Comparison of ENCODE assay signal across 24 mouse cellular contexts in genomic region chr15:31547421-31547820, GRCm38 (mm10). TPM values are rescaled to one million over a fixed set of nuclear protein-coding genes. Genes with fewer than 3 reads are reported as not detected.
DNase-seq lines count a peak whose midpoint lies in the region; ATAC-seq and TF ChIP-seq lines count a peak whose summit lies in the region.
"Had no signal": no experiment of that assay in that cellular context is flagged by ENCODE, and none has a peak within 500 bp of the region (broad histone marks: within the 10 kb centered on the region; RNA-seq: fewer than 3 reads in every experiment).

No protein-coding gene starts in this region.

- H3K36me3 ChIP-seq in embryonic facial prominence, embryonic 11.5 days (replicated peaks; ENCODE audit: control insufficient read depth, insufficient read depth, low read depth, low read length), result no peaks in the 10 kb centered on the region
- H3K36me3 ChIP-seq in intestine, postnatal 0 days (ENCODE audit: control insufficient read depth, insufficient read depth), result no peaks in the 10 kb centered on the region
- H3K36me3 ChIP-seq: forebrain, embryonic 10.5 days; hindbrain, embryonic 10.5 days; hindbrain, embryonic 13.5 days; intestine, embryonic 15.5 days had no signal

- ATAC-seq in embryonic facial prominence, embryonic 11.5 days (replicated peaks; ENCODE audit: insufficient number of reproducible peaks, low FRiP score, low TSS enrichment, low read depth), result no peak
- 0 out of 2 replicates have a peak, but pooled peaks have one; percentile 24 for ATAC-seq in megakaryocyte, adult 5-6 weeks (ENCODE audit: poor library complexity, severe bottlenecking)
- no peak for ATAC-seq in intestine, postnatal 0 days
- ATAC-seq: CD4-positive, CD25-positive, alpha-beta regulatory T cell, adult 4 months; forebrain, embryonic 13.5 days; forebrain, embryonic 16.5 days; hindbrain, embryonic 16.5 days; intestine, embryonic 15.5 days had no signal

- intact Hi-C loops in heart, postnatal 25 days (cut with DNase I), result no loop called here

- no peaks in the 10 kb centered on the region for H3K9me3 ChIP-seq in embryonic facial prominence, embryonic 11.5 days (replicated peaks; ENCODE audit: control insufficient read depth, low read length)
- no peaks in the 10 kb centered on the region for H3K9me3 ChIP-seq in intestine, postnatal 0 days (ENCODE audit: control insufficient read depth)
- H3K9me3 ChIP-seq: forebrain, embryonic 10.5 days; forebrain, embryonic 13.5 days; hindbrain, embryonic 10.5 days; hindbrain, embryonic 13.5 days; intestine, embryonic 15.5 days had no signal

- no peaks in the 10 kb centered on the region for H3K27me3 ChIP-seq in embryonic facial prominence, embryonic 11.5 days (ENCODE audit: control insufficient read depth, insufficient read depth, low read length)
- no peaks in the 10 kb centered on the region for H3K27me3 ChIP-seq in intestine, postnatal 0 days (replicated peaks; ENCODE audit: control insufficient read depth, insufficient read depth, low read length)
- H3K27me3 ChIP-seq: forebrain, embryonic 13.5 days; hindbrain, embryonic 13.5 days; intestine, embryonic 15.5 days had no signal

- H3K27ac ChIP-seq in embryonic facial prominence, embryonic 11.5 days (replicated peaks; ENCODE audit: low read depth, low read length), result no peak overlapping the region
- H3K27ac ChIP-seq in intestine, postnatal 0 days (ENCODE audit: low read depth, low read length), result no peak overlapping the region
- H3K27ac ChIP-seq: forebrain, embryonic 10.5 days; forebrain, embryonic 13.5 days; hindbrain, embryonic 10.5 days; hindbrain, embryonic 13.5 days; intestine, embryonic 15.5 days had no signal

- no peak overlapping the region for H3K4me2 ChIP-seq in embryonic facial prominence, embryonic 11.5 days (ENCODE audit: low read depth, low read length)
- no peak overlapping the region for H3K4me2 ChIP-seq in intestine, postnatal 0 days (replicated peaks; ENCODE audit: low read depth)
- H3K4me2 ChIP-seq: forebrain, embryonic 13.5 days; heart, embryonic 11.5 days; hindbrain, embryonic 13.5 days; intestine, embryonic 15.5 days had no signal

- WGBS in embryonic facial prominence, embryonic 11.5 days, result 37% methylated on average over 5 of the region's 5 CpGs
- WGBS in intestine, postnatal 0 days, result 75% methylated on average over 5 of the region's 5 CpGs

- DNase-seq in 416B (ENCODE audit: low read depth), result peak; percentile 54
- DNase-seq in embryonic facial prominence, embryonic 11.5 days (ENCODE audit: low spot score), result peak; percentile 56
- no peak for DNase-seq in adrenal gland, postnatal 14 days
- DNase-seq in heart, postnatal 25 days (ENCODE audit: low spot score), result no peak
- DNase-seq: adrenal gland, adult 2 months; adrenal gland, postnatal 25 days; cerebellum, adult 18-20 months; cerebellum, adult 9-10 months; cerebellum, postnatal 14 days; gastrocnemius, postnatal 10 days; gastrocnemius, postnatal 36 days; heart, adult 11 months; heart, postnatal 36 days had no signal

- H3K9ac ChIP-seq in embryonic facial prominence, embryonic 11.5 days (replicated peaks; ENCODE audit: low read length), result no peak overlapping the region
- no peak overlapping the region for H3K9ac ChIP-seq in intestine, postnatal 0 days (ENCODE audit: low read depth, low read length)
- H3K9ac ChIP-seq: forebrain, embryonic 13.5 days; hindbrain, embryonic 13.5 days; intestine, embryonic 15.5 days had no signal

- H3K4me1 ChIP-seq in embryonic facial prominence, embryonic 11.5 days (ENCODE audit: control insufficient read depth, insufficient read depth, low read length), result no peaks in the 10 kb centered on the region
- H3K4me1 ChIP-seq in intestine, postnatal 0 days (replicated peaks; ENCODE audit: control insufficient read depth, insufficient read depth, low read length), result 0 out of 2 replicates have a peak, but pooled peaks cover 8% of the 10 kb centered on the region

- TF ChIP-seq CTCF in intestine, postnatal 0 days (IDR thresholded peaks at IDR 0.05; ENCODE audit: low read depth), result no peak

- H3K4me3 ChIP-seq in embryonic facial prominence, embryonic 11.5 days (ENCODE audit: low read depth, low read length), result no peak overlapping the region
- H3K4me3 ChIP-seq in intestine, postnatal 0 days (ENCODE audit: low read depth, low read length), result no peak overlapping the region
- H3K4me3 ChIP-seq: forebrain, embryonic 10.5 days; forebrain, embryonic 13.5 days; hindbrain, embryonic 10.5 days; hindbrain, embryonic 13.5 days; intestine, embryonic 15.5 days had no signal

RNA-seq across cellular contexts. Expression of gene March6, which starts 16.6 kb away (rescaled TPM):
- polyA plus RNA-seq in embryonic facial prominence, embryonic 11.5 days (2014; fragmentation: Nextera tagmentation; extraction: Ambion mirVana), result 40.6 and 41.9 TPM in 2 replicates
- 35.7 and 38.4 TPM in 2 replicates for total RNA-seq in megakaryocyte, adult 5-6 weeks (2015)
- total RNA-seq in megakaryocyte, adult 5-6 weeks (2017), result 31.1 and 34.2 TPM in 2 replicates
- total RNA-seq in adrenal gland, postnatal 14 days (2021), result 105 TPM in 2 replicates
- 15.4 and 16.5 TPM in 2 replicates for polyA plus RNA-seq in intestine, postnatal 0 days (2015; fragmentation: Nextera tagmentation; extraction: Ambion mirVana)
- 100 to 1,000 TPM; 100 to 111 TPM for total RNA-seq in heart, postnatal 25 days (2021)

RNA-seq across cellular contexts. Expression of gene Cmbl, which starts 17.8 kb away (rescaled TPM):
- 1.2 and 1.4 TPM in 2 replicates for polyA plus RNA-seq in embryonic facial prominence, embryonic 11.5 days (2014; fragmentation: Nextera tagmentation; extraction: Ambion mirVana)
- total RNA-seq in megakaryocyte, adult 5-6 weeks (2015), result 0.46 TPM in 1 of 2 replicates, not detected in the other
- 0.48 TPM in 1 of 2 replicates, not detected in the other for total RNA-seq in megakaryocyte, adult 5-6 weeks (2017)
- 73.9 and 91.6 TPM in 2 replicates for total RNA-seq in adrenal gland, postnatal 14 days (2021)
- 90.2 and 105 TPM in 2 replicates for polyA plus RNA-seq in intestine, postnatal 0 days (2015; fragmentation: Nextera tagmentation; extraction: Ambion mirVana)
- 10 to 100 TPM; 28.0 to 31.2 TPM for total RNA-seq in heart, postnatal 25 days (2021)
- polyA plus RNA-seq: CD4-positive, CD25-positive, alpha-beta regulatory T cell, adult 4 months had no signal

RNA-seq across cellular contexts. Expression of gene Cct5, which starts 54.2 kb away (rescaled TPM):
- 820 and 828 TPM in 2 replicates for polyA plus RNA-seq in embryonic facial prominence, embryonic 11.5 days (2014; fragmentation: Nextera tagmentation; extraction: Ambion mirVana)
- total RNA-seq in megakaryocyte, adult 5-6 weeks (2015), result 274 and 308 TPM in 2 replicates
- total RNA-seq in megakaryocyte, adult 5-6 weeks (2017), result 263 and 265 TPM in 2 replicates
- 290 and 308 TPM in 2 replicates for total RNA-seq in adrenal gland, postnatal 14 days (2021)
- polyA plus RNA-seq in intestine, postnatal 0 days (2015; fragmentation: Nextera tagmentation; extraction: Ambion mirVana), result 165 and 172 TPM in 2 replicates
- total RNA-seq in heart, postnatal 25 days (2021), result 100 to 1,000 TPM; 147 to 158 TPM

RNA-seq across cellular contexts. Expression of gene Fam173b, which starts 54.2 kb away (rescaled TPM):
- polyA plus RNA-seq in embryonic facial prominence, embryonic 11.5 days (2014; fragmentation: Nextera tagmentation; extraction: Ambion mirVana), result 11.4 and 14.6 TPM in 2 replicates
- 7.0 and 10.5 TPM in 2 replicates for total RNA-seq in megakaryocyte, adult 5-6 weeks (2015)
- 5.6 and 8.0 TPM in 2 replicates for total RNA-seq in megakaryocyte, adult 5-6 weeks (2017)
- 17.1 and 21.7 TPM in 2 replicates for total RNA-seq in adrenal gland, postnatal 14 days (2021)
- polyA plus RNA-seq in intestine, postnatal 0 days (2015; fragmentation: Nextera tagmentation; extraction: Ambion mirVana), result 9.0 and 9.8 TPM in 2 replicates
- total RNA-seq in heart, postnatal 25 days (2021), result 10 to 100 TPM; 19.6 to 22.9 TPM

Comparison
In these comparisons a context has a peak if more than half of its experiments do, and no peak if none do; other contexts are left out.
1. DNase-seq: peak in 416B (single experiment) and embryonic facial prominence, embryonic 11.5 days (single experiment); none in adrenal gland, postnatal 14 days (single experiment) and heart, postnatal 25 days (single experiment).
2. RNA of gene Cmbl, which starts 17.8 kb away (total RNA-seq): 73.9 to 91.6 TPM in adrenal gland, postnatal 14 days and 28.0 to 31.2 TPM in heart, postnatal 25 days; 0.46 to 0.48 TPM in megakaryocyte, adult 5-6 weeks; every median in the first group is over 10 times any median in the second.